ENCODE assay signal across 29 mouse cellular contexts in genomic region chr7:111068181-111068580, GRCm38 (mm10). TPM values are rescaled to one million over a fixed set of nuclear protein-coding genes. Genes with fewer than 3 reads are reported as not detected.
DNase-seq lines count a peak whose midpoint lies in the region; ATAC-seq lines count a peak whose summit lies in the region.
"Had no signal": no experiment of that assay in that cellular context is flagged by ENCODE, and none has a peak within 500 bp of the region (broad histone marks: within the 10 kb centered on the region; RNA-seq: fewer than 3 reads in every experiment).

No protein-coding gene starts in this region.

- H3K9ac ChIP-seq in forebrain, embryonic 14.5 days (ENCODE audit: low read length) = no peak overlapping the region
- H3K9ac ChIP-seq in heart, embryonic 16.5 days (ENCODE audit: low read length) = no peak overlapping the region
- no peak overlapping the region for H3K9ac ChIP-seq in neural tube, embryonic 13.5 days
- H3K9ac ChIP-seq: embryonic facial prominence, embryonic 12.5 days; forebrain, postnatal 0 days; hindbrain, embryonic 12.5 days; limb, embryonic 15.5 days; liver, embryonic 15.5 days; lung, embryonic 15.5 days; midbrain, embryonic 13.5 days had no signal

- intact Hi-C loops in heart, postnatal 25 days (cut with DNase I) = no loop called here

- DNase-seq in forebrain, embryonic 10.5 days (ENCODE audit: extremely low spot score, low spot score) = peak; percentile 12
- no peak for DNase-seq in forebrain, embryonic 14.5 days (ENCODE audit: low spot score)
- DNase-seq in heart, postnatal 25 days (ENCODE audit: low spot score) = no peak
- no peak for DNase-seq in neural tube, embryonic 10.5 days (ENCODE audit: extremely low spot score, low spot score)
- DNase-seq: adrenal gland, postnatal 10 days; cerebellum, adult 8-10 months; cerebellum, postnatal 25 days; forebrain, postnatal 0 days; gastrocnemius, postnatal 14 days; kidney, adult 9 months; kidney, postnatal 14 days; layer of hippocampus, adult 9-11 months; lung, postnatal 36 days; right cerebral cortex, adult 18-20 months; spleen, adult 18-20 months; thymus, adult 18-20 months; thymus, postnatal 25 days had no signal

- ATAC-seq in forebrain, embryonic 14.5 days = no peak
- ATAC-seq in heart, embryonic 16.5 days (replicated peaks; ENCODE audit: extremely low read depth, insufficient read depth, low FRiP score) = 0 out of 2 replicates have a peak, but pooled peaks have one; percentile 32
- ATAC-seq in neural tube, embryonic 13.5 days (ENCODE audit: low read depth) = peak; percentile 20; the same call in 1 of the 2 replicates
- no peak for ATAC-seq in frontal cortex, adult (ENCODE audit: low TSS enrichment)
- ATAC-seq: forebrain, postnatal 0 days; hindbrain, postnatal 0 days; midbrain, embryonic 13.5 days; Patski had no signal

- H3K9me3 ChIP-seq in forebrain, embryonic 10.5 days = peaks cover 15% of the 10 kb centered on the region
- peaks cover 7% of the 10 kb centered on the region; the same call in 1 of the 2 replicates for H3K9me3 ChIP-seq in forebrain, embryonic 14.5 days (replicated peaks; ENCODE audit: control insufficient read depth, low read length)
- H3K9me3 ChIP-seq in heart, embryonic 16.5 days (replicated peaks; ENCODE audit: control insufficient read depth, low read length) = peaks cover 10% of the 10 kb centered on the region
- peaks cover 12% of the 10 kb centered on the region for H3K9me3 ChIP-seq in neural tube, embryonic 13.5 days
- H3K9me3 ChIP-seq: lung, embryonic 15.5 days had no signal

- no peaks in the 10 kb centered on the region for H3K27me3 ChIP-seq in forebrain, embryonic 10.5 days (ENCODE audit: poor library complexity, severe bottlenecking)
- H3K27me3 ChIP-seq in forebrain, embryonic 14.5 days (replicated peaks; ENCODE audit: control insufficient read depth, insufficient read depth, low read length) = no peaks in the 10 kb centered on the region
- no peaks in the 10 kb centered on the region for H3K27me3 ChIP-seq in heart, embryonic 16.5 days (ENCODE audit: control insufficient read depth, insufficient read depth, low read length)
- H3K27me3 ChIP-seq in neural tube, embryonic 13.5 days = no peaks in the 10 kb centered on the region
- H3K27me3 ChIP-seq: embryonic facial prominence, embryonic 12.5 days; hindbrain, embryonic 12.5 days; limb, embryonic 15.5 days; liver, embryonic 15.5 days; lung, embryonic 15.5 days; midbrain, embryonic 13.5 days; Patski had no signal

- no peak overlapping the region for H3K4me3 ChIP-seq in forebrain, embryonic 10.5 days
- H3K4me3 ChIP-seq in forebrain, embryonic 14.5 days (ENCODE audit: low read depth, low read length) = no peak overlapping the region
- no peak overlapping the region for H3K4me3 ChIP-seq in heart, embryonic 16.5 days (ENCODE audit: low read length)
- no peak overlapping the region for H3K4me3 ChIP-seq in neural tube, embryonic 13.5 days
- H3K4me3 ChIP-seq: embryonic facial prominence, embryonic 12.5 days; hindbrain, embryonic 12.5 days; limb, embryonic 10.5 days; limb, embryonic 15.5 days; liver, embryonic 15.5 days; lung, embryonic 15.5 days; midbrain, embryonic 13.5 days had no signal

- H3K36me3 ChIP-seq in forebrain, embryonic 10.5 days (replicated peaks) = peaks cover 65% of the 10 kb centered on the region
- H3K36me3 ChIP-seq in forebrain, embryonic 14.5 days (ENCODE audit: control insufficient read depth, insufficient read depth, low read length) = peaks cover 56% of the 10 kb centered on the region
- H3K36me3 ChIP-seq in heart, embryonic 16.5 days (ENCODE audit: control insufficient read depth, insufficient read depth) = peaks cover 48% of the 10 kb centered on the region
- peaks cover 62% of the 10 kb centered on the region for H3K36me3 ChIP-seq in neural tube, embryonic 13.5 days

- no peaks in the 10 kb centered on the region for H3K4me1 ChIP-seq in forebrain, embryonic 10.5 days
- no peaks in the 10 kb centered on the region for H3K4me1 ChIP-seq in forebrain, embryonic 14.5 days (ENCODE audit: control insufficient read depth, insufficient read depth, low read length)
- no peaks in the 10 kb centered on the region for H3K4me1 ChIP-seq in heart, embryonic 16.5 days (ENCODE audit: control insufficient read depth, insufficient read depth, low read length)
- no peaks in the 10 kb centered on the region for H3K4me1 ChIP-seq in neural tube, embryonic 13.5 days (replicated peaks)
- H3K4me1 ChIP-seq: embryonic facial prominence, embryonic 12.5 days; hindbrain, embryonic 12.5 days; limb, embryonic 10.5 days; limb, embryonic 15.5 days; liver, embryonic 15.5 days; lung, embryonic 15.5 days; midbrain, embryonic 13.5 days had no signal

- no peak overlapping the region for H3K4me2 ChIP-seq in forebrain, embryonic 14.5 days (ENCODE audit: low read length)
- no peak overlapping the region for H3K4me2 ChIP-seq in heart, embryonic 16.5 days (ENCODE audit: low read depth, low read length)
- H3K4me2 ChIP-seq in neural tube, embryonic 13.5 days = no peak overlapping the region
- H3K4me2 ChIP-seq: embryonic facial prominence, embryonic 12.5 days; hindbrain, embryonic 12.5 days; limb, embryonic 15.5 days; liver, embryonic 15.5 days; lung, embryonic 15.5 days; midbrain, embryonic 13.5 days had no signal

- no peak overlapping the region for H3K27ac ChIP-seq in forebrain, embryonic 10.5 days
- no peak overlapping the region for H3K27ac ChIP-seq in forebrain, embryonic 14.5 days (ENCODE audit: low read depth, low read length)
- no peak overlapping the region for H3K27ac ChIP-seq in heart, embryonic 16.5 days (ENCODE audit: low read length)
- no peak overlapping the region for H3K27ac ChIP-seq in neural tube, embryonic 13.5 days (replicated peaks)
- H3K27ac ChIP-seq: embryonic facial prominence, embryonic 12.5 days; hindbrain, embryonic 12.5 days; hindbrain, postnatal 0 days; limb, embryonic 10.5 days; limb, embryonic 15.5 days; liver, embryonic 15.5 days; lung, embryonic 15.5 days; midbrain, embryonic 13.5 days had no signal

- 98% methylated on average over 3 of the region's 3 CpGs for WGBS in forebrain, embryonic 10.5 days
- WGBS in forebrain, embryonic 14.5 days = over 99% methylated on average over 3 of the region's 3 CpGs
- 73% methylated on average over 3 of the region's 3 CpGs for WGBS in heart, embryonic 16.5 days
- WGBS in neural tube, embryonic 13.5 days = 98% methylated on average over 3 of the region's 3 CpGs

RNA-seq across cellular contexts. Expression of gene Eif4g2, which starts 14.6 kb away (rescaled TPM):
- polyA plus RNA-seq in forebrain, embryonic 10.5 days (2016; fragmentation: Nextera tagmentation; extraction: Ambion mirVana) = 1,431 and 1,439 TPM in 2 replicates
- 1,462 and 1,469 TPM in 2 replicates for polyA plus RNA-seq in forebrain, embryonic 14.5 days (2014; fragmentation: Nextera tagmentation; extraction: Ambion mirVana)
- polyA plus RNA-seq in heart, embryonic 16.5 days (2015; fragmentation: Nextera tagmentation; extraction: Ambion mirVana) = 544 and 627 TPM in 2 replicates
- total RNA-seq in heart, postnatal 25 days (2021) = 1,000 to 10,000 TPM in 1 of 2 experiments, 100 to 1,000 TPM in 1; 975 to 1,085 TPM
- polyA plus RNA-seq in neural tube, embryonic 13.5 days (2015; fragmentation: Nextera tagmentation; extraction: Ambion mirVana) = 1,234 and 1,331 TPM in 2 replicates

RNA-seq across cellular contexts. Expression of gene Ctr9, which starts 39.4 kb away (rescaled TPM):
- polyA plus RNA-seq in forebrain, embryonic 10.5 days (2016; fragmentation: Nextera tagmentation; extraction: Ambion mirVana) = 76.3 and 82.6 TPM in 2 replicates
- polyA plus RNA-seq in forebrain, embryonic 14.5 days (2014; fragmentation: Nextera tagmentation; extraction: Ambion mirVana) = 62.0 and 71.0 TPM in 2 replicates
- polyA plus RNA-seq in heart, embryonic 16.5 days (2015; fragmentation: Nextera tagmentation; extraction: Ambion mirVana) = 38.6 and 40.3 TPM in 2 replicates
- total RNA-seq in heart, postnatal 25 days (2021) = 10 to 100 TPM; 15.2 to 19.3 TPM
- 87.8 and 91.8 TPM in 2 replicates for polyA plus RNA-seq in neural tube, embryonic 13.5 days (2015; fragmentation: Nextera tagmentation; extraction: Ambion mirVana)

Comparison
In these comparisons a context has a peak if more than half of its experiments do, and no peak if none do; other contexts are left out.
1. ATAC-seq: peak in heart, embryonic 16.5 days (single experiment) and neural tube, embryonic 13.5 days (single experiment); none in forebrain, embryonic 14.5 days (single experiment) and frontal cortex, adult (single experiment).